Mouse (Mus musculus): Measurements from ENCODE around the gene Lce1c.

Lce1c gene

GRCm38 (mm10) chr3:92678947-92679346 is at the start of gene Lce1c:
Gene Lce1c, plus strand, starts transcription at chr3:92679247.
- ATAC-seq (ENCODE audit: low TSS enrichment) = no peak

DNA sequence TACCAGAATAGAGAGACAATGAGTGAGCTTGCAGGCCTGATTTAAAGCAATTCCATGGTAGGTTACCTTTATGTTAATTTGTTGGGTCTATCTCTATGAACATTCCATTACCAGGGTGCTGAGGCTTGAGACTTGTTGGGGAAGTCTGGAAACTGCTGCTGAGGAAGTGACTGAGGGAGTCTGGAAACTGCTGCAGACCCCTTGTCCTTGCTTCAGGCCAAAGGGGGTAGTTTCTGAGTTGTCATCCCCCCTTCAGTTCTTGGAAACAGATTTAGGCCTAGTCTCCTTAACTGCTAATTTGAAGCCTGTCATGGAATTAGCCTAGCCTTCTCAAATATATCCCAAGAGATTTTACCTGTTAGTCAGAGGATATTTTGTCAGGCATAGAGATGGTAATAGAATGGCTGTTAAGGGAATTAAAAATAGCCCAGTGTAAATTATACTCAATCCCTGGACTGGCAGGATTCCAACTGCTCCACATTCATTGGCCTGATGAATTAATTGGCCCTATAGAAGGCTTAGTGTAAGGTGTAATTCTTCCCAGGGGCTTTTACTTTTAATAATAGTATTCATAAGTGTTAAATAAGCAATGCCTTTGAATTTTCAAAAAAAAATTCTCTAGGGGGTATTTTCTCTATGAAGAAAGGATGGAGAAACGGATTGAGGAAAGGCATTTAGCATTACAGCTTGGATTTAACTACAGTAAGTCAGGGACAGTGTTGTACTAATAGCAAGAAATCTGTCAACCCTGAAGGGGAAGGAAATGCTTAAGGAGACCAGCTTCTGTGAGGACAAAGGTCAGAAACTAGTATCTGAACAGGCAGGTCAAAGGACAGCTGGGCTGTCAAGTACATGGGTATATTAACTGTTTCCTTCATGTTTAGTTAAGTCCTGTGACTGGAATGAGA is 41.0 kb upstream of the Lce1c start:
- ATAC-seq (ENCODE audit: low TSS enrichment) = no peak

DNA sequence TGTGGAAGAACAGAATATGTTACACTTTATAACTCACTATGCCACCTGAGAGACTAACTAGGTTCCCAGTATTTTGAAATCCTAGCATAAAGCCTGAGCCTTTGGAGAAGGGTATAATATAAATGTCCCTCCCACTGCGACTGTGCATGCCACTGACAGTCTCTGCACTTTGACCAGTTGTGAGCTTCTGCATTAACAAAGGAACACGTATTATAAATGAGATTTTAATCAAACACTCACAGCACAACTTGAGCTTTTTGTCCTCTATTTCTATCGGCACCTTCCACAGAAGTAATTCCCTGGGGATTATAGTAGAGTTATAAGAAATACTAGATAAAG is 40.4 kb upstream of the Lce1c start:
- no peak for ATAC-seq (ENCODE audit: low TSS enrichment)

DNA sequence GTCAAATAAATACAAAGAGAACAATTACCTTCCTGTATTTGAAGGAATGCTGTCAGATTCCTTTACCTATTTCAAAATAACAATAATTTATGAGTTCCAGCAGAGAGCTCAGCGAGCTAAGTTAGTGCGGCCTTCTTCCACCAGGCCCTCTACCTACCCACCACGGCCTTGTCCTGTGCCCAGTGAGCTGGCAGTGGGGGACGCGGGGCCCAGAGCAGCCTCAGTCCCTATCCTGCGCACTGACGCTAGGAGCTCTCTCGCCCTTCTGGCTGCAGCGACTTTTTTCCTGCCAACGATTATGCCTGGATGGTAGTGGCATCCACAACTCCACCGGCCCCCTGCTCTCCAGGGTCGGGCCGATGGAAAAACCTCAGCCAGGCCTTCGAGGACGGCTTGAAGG is 39.2 kb upstream of the Lce1c start:
- no peak for ATAC-seq (ENCODE audit: low TSS enrichment)

- no peak for ATAC-seq (ENCODE audit: low TSS enrichment)
Measured at GRCm38 (mm10) chr3:92648207-92648606, 30.8 kb upstream of the Lce1c start, which contains the start of gene Lce1a1. Gene Lce1a1, minus strand, starts transcription at chr3:92648307.

- no peak for ATAC-seq (ENCODE audit: low TSS enrichment)
Measured at GRCm38 (mm10) chr3:92656826-92657225, 22.2 kb upstream of the Lce1c start, which contains the start of gene Lce1b. Gene Lce1b, minus strand, starts transcription at chr3:92656926.

GRCm38 (mm10) chr3:92670215-92670614 is 8.8 kb upstream of the Lce1c start, which contains the start of gene Lce1a2:
Gene Lce1a2, minus strand, starts transcription at chr3:92670315.
- no peak for ATAC-seq (ENCODE audit: low TSS enrichment)

DNA sequence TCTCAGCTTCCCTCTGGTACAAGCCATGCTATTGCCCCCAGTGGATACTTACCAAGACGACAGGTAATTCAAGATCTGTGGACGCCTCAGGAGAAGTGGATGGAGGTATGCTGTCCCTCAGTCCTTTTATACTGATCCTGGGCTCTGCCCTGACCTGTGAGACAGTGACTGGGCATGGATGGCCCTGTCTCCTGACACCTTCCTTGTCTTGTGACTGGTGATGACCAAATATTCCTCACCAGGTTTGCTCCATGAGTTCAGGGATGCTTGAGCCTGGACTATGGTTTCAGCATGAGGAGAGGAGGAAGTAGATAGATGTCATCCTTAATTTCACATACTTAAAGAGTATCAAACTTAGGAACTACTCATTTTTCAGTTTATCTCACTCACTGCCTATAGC is 8.1 kb downstream of the Lce1c start, which contains the start of gene Lce1d:
Gene Lce1d (minus strand): TSS at position 101 of the 400 bp plus-strand sequence.
- ATAC-seq (ENCODE audit: low TSS enrichment) = no peak

DNA sequence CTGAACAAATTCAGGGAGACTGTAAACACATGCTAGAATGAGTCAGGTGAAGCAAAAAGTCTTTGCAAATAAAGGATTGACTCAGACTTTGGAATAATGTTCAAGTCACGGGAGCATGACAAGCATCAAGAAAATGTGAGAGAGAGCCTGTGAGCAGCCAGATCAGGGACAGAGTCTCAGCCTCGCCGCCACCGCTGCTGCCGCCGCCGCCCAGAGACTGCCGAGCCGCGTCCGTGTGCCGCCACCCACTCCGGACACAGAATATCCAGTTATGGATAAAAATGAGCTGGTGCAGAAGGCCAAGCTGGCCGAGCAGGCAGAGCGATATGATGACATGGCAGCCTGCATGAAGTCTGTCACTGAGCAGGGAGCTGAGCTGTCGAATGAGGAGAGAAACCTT is 10.1 kb downstream of the Lce1c start:
- peak; percentile 50 for ATAC-seq (ENCODE audit: low TSS enrichment)

DNA sequence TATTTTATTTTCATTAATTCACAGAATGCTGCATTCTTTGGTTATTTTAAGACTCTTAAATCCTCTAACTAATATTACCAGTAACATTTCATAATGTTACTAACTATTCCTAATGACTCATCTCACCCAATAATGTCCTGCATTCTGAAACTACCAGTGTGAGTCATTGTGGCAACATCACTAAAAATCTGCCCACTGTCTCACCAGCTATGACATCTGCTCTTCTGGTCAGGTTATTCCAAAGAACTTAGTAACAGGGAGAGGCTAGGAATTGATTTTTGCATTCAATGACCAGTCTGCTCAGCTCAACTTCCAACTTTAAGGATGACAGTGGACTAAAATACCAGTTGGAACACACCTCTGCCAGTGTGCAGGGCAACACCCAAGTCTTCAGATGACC is 12.6 kb downstream of the Lce1c start:
- ATAC-seq (ENCODE audit: low TSS enrichment) = no peak

GRCm38 (mm10) chr3:92694613-92695012 is 15.6 kb downstream of the Lce1c start:
- ATAC-seq (ENCODE audit: low TSS enrichment) = no peak

- no peak for ATAC-seq (ENCODE audit: low TSS enrichment)
Measured at GRCm38 (mm10) chr3:92708974-92709373, 29.9 kb downstream of the Lce1c start, which contains the start of gene Lce1e. Gene Lce1e, minus strand, starts transcription at chr3:92709074.

DNA sequence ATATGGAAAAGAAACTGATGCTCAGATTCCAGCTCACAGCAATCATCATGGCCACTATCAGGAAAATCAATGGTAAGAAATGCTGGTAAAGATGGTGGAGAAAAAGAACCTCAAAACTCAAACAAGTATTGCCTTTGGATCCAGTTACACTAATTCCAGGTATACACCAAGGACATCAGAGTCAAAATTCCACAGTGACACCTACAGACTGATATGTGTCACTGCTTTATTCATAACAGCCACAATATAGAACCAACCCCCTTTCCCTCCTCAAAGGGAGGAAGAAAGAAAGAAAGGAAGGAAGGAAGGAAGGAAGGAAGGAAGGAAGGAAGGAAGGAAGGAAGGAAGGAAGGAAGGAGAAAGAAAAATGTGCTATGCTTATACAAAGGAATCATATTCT is 36.1 kb downstream of the Lce1c start:
- ATAC-seq (ENCODE audit: low TSS enrichment) = no peak

- no peak for ATAC-seq (ENCODE audit: low TSS enrichment)
Measured at GRCm38 (mm10) chr3:92720250-92720649, 41.2 kb downstream of the Lce1c start, which contains the start of gene Lce1f. Gene Lce1f, minus strand, starts transcription at chr3:92720350.

GRCm38 (mm10) chr3:92722631-92723030 is 43.6 kb downstream of the Lce1c start:
- ATAC-seq (ENCODE audit: low TSS enrichment) = no peak

Data from frontal cortex, adult (tissue).